Comparison of ENCODE assay signal across 13 mouse cellular contexts in the genomic region with DNA sequence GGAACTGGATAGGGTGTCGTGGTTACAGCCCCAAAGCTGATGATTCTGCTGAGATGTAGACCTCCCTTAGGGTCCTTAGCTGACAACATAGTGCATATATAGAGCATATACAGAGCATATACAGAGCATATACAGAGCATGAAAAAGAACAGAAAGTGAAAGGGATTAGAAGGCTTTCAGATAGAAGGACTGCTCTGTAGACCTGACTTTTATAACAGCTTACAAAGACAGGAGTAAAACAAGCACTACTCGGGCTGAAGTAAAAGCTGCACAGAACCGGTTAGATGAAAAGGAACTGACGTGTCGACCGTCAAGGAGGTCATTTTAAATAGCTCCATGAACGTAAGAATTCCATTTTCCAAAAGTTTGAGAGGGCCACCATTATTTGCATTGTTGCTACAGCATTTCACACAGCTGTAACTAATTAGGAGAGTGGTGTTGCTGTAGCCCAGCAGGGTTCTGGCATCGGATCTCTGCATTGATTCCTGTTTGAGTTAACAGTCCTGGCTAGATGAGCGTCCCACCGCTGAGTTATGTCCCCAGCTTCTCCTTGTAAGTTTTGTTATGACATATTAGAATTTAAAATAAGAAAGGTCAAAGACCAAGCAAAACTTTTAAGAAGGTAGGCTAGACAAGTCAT. TPM values are rescaled to one million over a fixed set of nuclear protein-coding genes. Genes with fewer than 3 reads are reported as not detected.
A peak's percentile ranks its signal among the peaks of the same experiment; 100 is the strongest.
DNase-seq lines count a peak whose midpoint lies in the region; ATAC-seq and TF ChIP-seq lines count a peak whose summit lies in the region.
"Had no signal": no experiment of that assay in that cellular context is flagged by ENCODE, and none has a peak within 500 bp of the region (broad histone marks: within the 10 kb centered on the region; RNA-seq: fewer than 3 reads in every experiment).

No protein-coding gene starts in this region.

- DNase-seq in heart, adult 2 months, result no peak
- peak; percentile 48 for DNase-seq in A20 (ENCODE audit: low read depth, low spot score)
- peak; percentile 39 for DNase-seq in embryo, embryonic 10.5 days (ENCODE audit: low spot score)
- no peak for DNase-seq in retina, postnatal 1 day
- no peak for DNase-seq in heart, postnatal 36 days
- DNase-seq: cerebellum, postnatal 25 days had no signal

- intact Hi-C loops in heart, adult 2 months (cut with DNase I), result no loop called here
- intact Hi-C loops in heart, postnatal 36 days (cut with DNase I), result no loop called here

- H3K4me2 ChIP-seq in heart, embryonic 11.5 days, result no peak overlapping the region
- H3K4me2 ChIP-seq in limb, embryonic 12.5 days, result no peak overlapping the region
- no peak overlapping the region for H3K4me2 ChIP-seq in forebrain, embryonic 12.5 days
- H3K4me2 ChIP-seq: stomach, embryonic 15.5 days had no signal

- no peak overlapping the region for H3K27ac ChIP-seq in heart, adult 2 months
- H3K27ac ChIP-seq in heart, embryonic 11.5 days (ENCODE audit: low read depth, low read length), result no peak overlapping the region
- H3K27ac ChIP-seq in limb, embryonic 12.5 days, result peak overlapping the region; percentile 60
- no peak overlapping the region for H3K27ac ChIP-seq in forebrain, embryonic 12.5 days
- H3K27ac ChIP-seq: heart, embryonic 10.5 days; stomach, embryonic 15.5 days had no signal

- WGBS in heart, adult 2 months, result 85% methylated on average over 10 of the region's 10 CpGs
- WGBS in heart, embryonic 11.5 days (ENCODE audit: insufficient replicate concordance), result 86% methylated on average over 10 of the region's 10 CpGs
- WGBS in limb, embryonic 12.5 days, result 34% methylated on average over 10 of the region's 10 CpGs
- WGBS in forebrain, embryonic 12.5 days, result 60% methylated on average over 10 of the region's 10 CpGs

- no peak for TF ChIP-seq CTCF in heart, adult 2 months (IDR thresholded peaks at IDR 0.05)

- H3K9me3 ChIP-seq in heart, embryonic 11.5 days (replicated peaks; ENCODE audit: control insufficient read depth, low read length), result no peaks in the 10 kb centered on the region
- H3K9me3 ChIP-seq in limb, embryonic 12.5 days, result no peaks in the 10 kb centered on the region
- H3K9me3 ChIP-seq in forebrain, embryonic 12.5 days, result no peaks in the 10 kb centered on the region
- H3K9me3 ChIP-seq: heart, embryonic 10.5 days; stomach, embryonic 15.5 days had no signal

- no peak for ATAC-seq in heart, embryonic 11.5 days (replicated peaks; ENCODE audit: insufficient number of reproducible peaks, low FRiP score, low TSS enrichment)
- no peak for ATAC-seq in limb, embryonic 12.5 days (ENCODE audit: insufficient number of reproducible peaks, insufficient read depth, low FRiP score, low TSS enrichment, low read depth)
- ATAC-seq in forebrain, embryonic 12.5 days (ENCODE audit: low FRiP score), result no peak
- ATAC-seq: intestine, embryonic 16.5 days had no signal

- no peak overlapping the region for H3K4me3 ChIP-seq in heart, adult 2 months
- no peak overlapping the region for H3K4me3 ChIP-seq in heart, embryonic 11.5 days (ENCODE audit: low read depth, low read length)
- H3K4me3 ChIP-seq in limb, embryonic 12.5 days (replicated peaks), result no peak overlapping the region
- H3K4me3 ChIP-seq in forebrain, embryonic 12.5 days (replicated peaks), result no peak overlapping the region
- H3K4me3 ChIP-seq: heart, embryonic 10.5 days; stomach, embryonic 15.5 days had no signal

- H3K79me2 ChIP-seq in heart, adult 2 months (replicated peaks; ENCODE audit: control insufficient read depth, insufficient read depth, low read length), result 0 out of 2 replicates have a peak, but pooled peaks cover 1% of the 10 kb centered on the region

- TF ChIP-seq EP300 in heart, adult 2 months (IDR thresholded peaks at IDR 0.05; ENCODE audit: insufficient read depth, low read depth, low read length), result no peak

- H3K27me3 ChIP-seq in heart, adult 2 months (ENCODE audit: control insufficient read depth, insufficient read depth, low read length), result no peaks in the 10 kb centered on the region
- no peaks in the 10 kb centered on the region for H3K27me3 ChIP-seq in heart, embryonic 11.5 days (ENCODE audit: control insufficient read depth, insufficient read depth, low read length)
- H3K27me3 ChIP-seq in limb, embryonic 12.5 days, result no peaks in the 10 kb centered on the region
- no peaks in the 10 kb centered on the region for H3K27me3 ChIP-seq in forebrain, embryonic 12.5 days
- H3K27me3 ChIP-seq: CH12.LX; stomach, embryonic 15.5 days had no signal

- peaks cover 9% of the 10 kb centered on the region for H3K4me1 ChIP-seq in heart, adult 2 months (ENCODE audit: control insufficient read depth, insufficient read depth, low read length)
- H3K4me1 ChIP-seq in heart, embryonic 11.5 days (ENCODE audit: control insufficient read depth, insufficient read depth, low read length), result no peaks in the 10 kb centered on the region; the same call in 1 of the 2 replicates
- H3K4me1 ChIP-seq in limb, embryonic 12.5 days (replicated peaks), result peaks cover 31% of the 10 kb centered on the region
- H3K4me1 ChIP-seq in forebrain, embryonic 12.5 days, result no peaks in the 10 kb centered on the region

- no peak for TF ChIP-seq POLR2A in heart, adult 2 months (IDR thresholded peaks at IDR 0.05; ENCODE audit: insufficient read depth, low read depth, low read length)

- no peaks in the 10 kb centered on the region; the same call in 1 of the 2 replicates for H3K36me3 ChIP-seq in heart, adult 2 months (ENCODE audit: control insufficient read depth, insufficient read depth, low read length)
- H3K36me3 ChIP-seq in heart, embryonic 11.5 days (ENCODE audit: control insufficient read depth, insufficient read depth, low read length), result peaks cover 6% of the 10 kb centered on the region
- H3K36me3 ChIP-seq in limb, embryonic 12.5 days, result peaks cover 60% of the 10 kb centered on the region
- H3K36me3 ChIP-seq in forebrain, embryonic 12.5 days (replicated peaks), result peaks cover 54% of the 10 kb centered on the region
- H3K36me3 ChIP-seq: stomach, embryonic 15.5 days had no signal

- 0 out of 2 replicates have a peak overlapping the region, but pooled peaks have one; percentile 33 for H3K9ac ChIP-seq in heart, adult 2 months (ENCODE audit: low read depth, low read length)
- H3K9ac ChIP-seq in heart, embryonic 11.5 days (ENCODE audit: low read depth, low read length), result no peak overlapping the region
- no peak overlapping the region for H3K9ac ChIP-seq in limb, embryonic 12.5 days (replicated peaks)
- no peak overlapping the region for H3K9ac ChIP-seq in forebrain, embryonic 12.5 days
- H3K9ac ChIP-seq: stomach, embryonic 15.5 days had no signal

RNA-seq across cellular contexts. Expression of a gene that starts 20.6 kb away (rescaled TPM):
- 10 to 100 TPM; 11.6 to 13.3 TPM for total RNA-seq in heart, adult 2 months (2021)
- polyA plus RNA-seq in heart, adult 2 months (2012; rRNA removed), result 14.0 and 29.0 TPM in 2 replicates
- polyA plus RNA-seq in heart, embryonic 11.5 days (2014; fragmentation: Nextera tagmentation; extraction: Ambion mirVana), result 60.4 and 64.4 TPM in 2 replicates
- 91.0 and 91.5 TPM in 2 replicates for polyA plus RNA-seq in limb, embryonic 12.5 days (2016; fragmentation: Nextera tagmentation; extraction: Ambion mirVana)
- polyA plus RNA-seq in forebrain, embryonic 12.5 days (2016; fragmentation: Nextera tagmentation; extraction: Ambion mirVana), result 118 and 121 TPM in 2 replicates
- 10 to 100 TPM; 16.5 to 18.5 TPM for total RNA-seq in heart, postnatal 36 days (2021)

Comparison
In these comparisons a context has a peak if more than half of its experiments do, and no peak if none do; other contexts are left out.
1. DNase-seq: peak in A20 (single experiment) and embryo, embryonic 10.5 days (single experiment); none in heart, adult 2 months (0 of 2), retina, postnatal 1 day (single experiment) and heart, postnatal 36 days (0 of 2).